Mouse (Mus musculus): ENCODE data around the gene Ube2v1.

The Ube2v1 gene

GRCm38 (mm10) chr2:167559413-167559812 lies 72.5 kb downstream of the Ube2v1 start:
- Histone ChIP-seq H3K4me3 (replicated peaks; ENCODE audit: low read length) (peak overlapping the region; percentile 68), H3K27me3 (ENCODE audit: insufficient read depth, low read length) (peaks cover 63% of the 10 kb centered on the region), H3K36me3 (ENCODE audit: insufficient read depth, low read length) (no peaks in the 10 kb centered on the region)

More at GRCm38 (mm10) chr2:167559413-167559812, 72.5 kb downstream of the Ube2v1 start:
- no peaks in the 10 kb centered on the region for H3K9me3 ChIP-seq (ENCODE audit: low read length)
- peaks cover 63% of the 10 kb centered on the region for H3K4me1 ChIP-seq (replicated peaks; ENCODE audit: low read depth, low read length)
- TF ChIP-seq CTCF (conservative IDR thresholded peaks at IDR 0.05; ENCODE audit: low read length) = no peak
- TF ChIP-seq POU5F1 (IDR thresholded peaks at IDR 0.05; ENCODE audit: borderline replicate concordance, low read length) = no peak
- TF ChIP-seq NANOG (IDR thresholded peaks at IDR 0.05; ENCODE audit: borderline replicate concordance, low read length) = no peak

All from E14TG2a.4 (cell line).